ENCODE assay signal across 8 mouse cellular contexts in the genomic region with DNA sequence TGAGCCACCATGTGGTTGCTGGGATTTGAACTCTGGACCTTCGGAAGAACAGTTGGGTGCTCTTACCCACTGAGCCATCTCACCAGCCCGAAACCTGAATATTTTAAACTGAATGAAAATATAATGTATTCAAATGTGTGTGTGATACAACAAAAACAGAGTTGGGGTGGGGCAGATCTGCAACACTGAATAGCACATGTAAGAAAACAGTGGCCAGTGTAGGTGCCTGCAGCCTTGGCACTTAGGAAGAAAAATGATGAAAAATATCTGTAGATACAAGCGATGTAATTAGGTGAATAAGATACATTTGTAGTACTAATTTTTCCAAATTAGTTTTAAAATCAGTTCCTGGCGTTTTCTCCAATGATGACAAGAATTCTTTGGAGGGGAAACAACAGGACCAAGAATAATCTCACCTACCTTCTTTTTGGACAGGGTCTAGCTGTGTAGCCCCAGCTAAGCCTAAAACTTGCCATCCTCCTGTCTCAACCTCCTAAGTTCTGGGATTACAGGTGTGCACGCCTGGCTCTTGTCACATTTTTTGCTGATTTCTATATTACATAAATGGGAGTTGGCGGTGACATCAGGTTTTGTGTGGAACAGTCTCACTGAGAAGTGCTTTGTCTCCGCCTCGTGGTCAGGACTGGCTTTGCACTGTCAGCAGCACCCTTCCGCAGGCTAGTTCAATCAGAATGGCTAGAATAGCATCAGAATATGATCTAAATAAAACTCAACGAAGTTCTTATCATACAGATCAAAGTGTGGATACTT. TPM values are rescaled to one million over a fixed set of nuclear protein-coding genes. Genes with fewer than 3 reads are reported as not detected.
DNase-seq lines count a peak whose midpoint lies in the region; ATAC-seq and TF ChIP-seq lines count a peak whose summit lies in the region.

No protein-coding gene starts in this region.

- ATAC-seq in hindbrain, embryonic 14.5 days (ENCODE audit: low FRiP score): peak; percentile 83

- H3K4me3 ChIP-seq in cerebellum, adult 2 months (replicated peaks; ENCODE audit: insufficient read depth, low read depth, low read length): no peak overlapping the region
- H3K4me3 ChIP-seq in hindbrain, embryonic 14.5 days (replicated peaks; ENCODE audit: low read length): no peak overlapping the region

- no peak overlapping the region for H3K4me2 ChIP-seq in hindbrain, embryonic 14.5 days (replicated peaks)

- no peak for TF ChIP-seq POLR2A in cerebellum, adult 2 months (IDR thresholded peaks at IDR 0.05; ENCODE audit: borderline replicate concordance, insufficient read depth, low read length)

- DNase-seq in MN1 (ENCODE audit: low spot score): peak; percentile 81
- DNase-seq in cerebellum, adult 2 months: peak; percentile 85 to 93
- DNase-seq in frontal cortex, adult 2 months (ENCODE audit: extremely low spot score in 1 of 2, low spot score in 1 of 2): peak; percentile 95 to 98
- peak; percentile 94 for DNase-seq in hindbrain, embryonic 14.5 days (ENCODE audit: low spot score)
- DNase-seq in layer of hippocampus, postnatal 36 days: peak; percentile 89 to 91
- DNase-seq in lung, postnatal 4 days: peak; percentile 76 to 87
- peak; percentile 71 for DNase-seq in retina, postnatal 7 days (ENCODE audit: low read depth, low spot score)
- peak; percentile 68 to 93 for DNase-seq in urinary bladder, adult 18-20 months (ENCODE audit: low spot score in 2 of 2)

- peaks cover 19% of the 10 kb centered on the region for H3K36me3 ChIP-seq in hindbrain, embryonic 14.5 days (replicated peaks; ENCODE audit: control insufficient read depth, insufficient read depth)

- 25% methylated on average over 10 of the region's 10 CpGs for WGBS in cerebellum, adult 2 months
- 33% methylated on average over 10 of the region's 10 CpGs for WGBS in hindbrain, embryonic 14.5 days

- H3K27ac ChIP-seq in cerebellum, adult 2 months (ENCODE audit: insufficient read depth, low read length): no peak overlapping the region
- no peak overlapping the region for H3K27ac ChIP-seq in hindbrain, embryonic 14.5 days

- H3K4me1 ChIP-seq in cerebellum, adult 2 months (ENCODE audit: control insufficient read depth, insufficient read depth, low read length): peaks cover 7% of the 10 kb centered on the region
- no peaks in the 10 kb centered on the region for H3K4me1 ChIP-seq in hindbrain, embryonic 14.5 days (replicated peaks; ENCODE audit: control insufficient read depth, insufficient read depth, low read length)

- peak; percentile 98 for TF ChIP-seq CTCF in cerebellum, adult 2 months (IDR thresholded peaks at IDR 0.05; ENCODE audit: borderline replicate concordance, insufficient read depth, low read depth, low read length)

- H3K9me3 ChIP-seq in hindbrain, embryonic 14.5 days (ENCODE audit: control insufficient read depth, low read length): no peaks in the 10 kb centered on the region

- no peak overlapping the region for H3K9ac ChIP-seq in hindbrain, embryonic 14.5 days

- H3K27me3 ChIP-seq in cerebellum, adult 2 months (ENCODE audit: control insufficient read depth, insufficient read depth, low read length): no peaks in the 10 kb centered on the region
- H3K27me3 ChIP-seq in hindbrain, embryonic 14.5 days (ENCODE audit: control insufficient read depth, insufficient read depth, low read length): no peaks in the 10 kb centered on the region

RNA-seq across cellular contexts. Expression of a gene that starts 57.1 kb away (rescaled TPM):
- polyA plus RNA-seq in cerebellum, adult 2 months (2012; rRNA removed): 41.5 and 41.6 TPM in 2 replicates
- 35.2 and 39.6 TPM in 2 replicates for polyA plus RNA-seq in frontal cortex, adult 2 months (2012; rRNA removed)
- 10.8 and 11.5 TPM in 2 replicates for polyA plus RNA-seq in hindbrain, embryonic 14.5 days (2014; fragmentation: Nextera tagmentation; extraction: Ambion mirVana)
- 10 to 100 TPM; 73.2 to 80.7 TPM for total RNA-seq in layer of hippocampus, postnatal 36 days (2021)

RNA-seq across cellular contexts. Expression of a gene that starts 58.2 kb away (rescaled TPM):
- polyA plus RNA-seq in cerebellum, adult 2 months (2012; rRNA removed): 67.2 and 67.7 TPM in 2 replicates
- 67.7 and 70.6 TPM in 2 replicates for polyA plus RNA-seq in frontal cortex, adult 2 months (2012; rRNA removed)
- polyA plus RNA-seq in hindbrain, embryonic 14.5 days (2014; fragmentation: Nextera tagmentation; extraction: Ambion mirVana): 123 and 130 TPM in 2 replicates
- 10 to 100 TPM; 84.4 to 87.6 TPM for total RNA-seq in layer of hippocampus, postnatal 36 days (2021)
